Mouse (Mus musculus) kidney, embryonic 15.5 days (tissue): ENCODE measurements at regions not wholly inside any gene's neighbourhood (a gene's known extent, or its start where the extent isn't known, plus 50 kb on each side); places are given as distances from the start of the nearest gene placed in this dataset.
"Not testable (repeated sequence)": the region's sequence is repeated elsewhere in the genome, so short reads cannot be mapped to it uniquely, and the experiment has no call there.

Experiments used
- ATAC-seq: fragments of 200-750 bp; cut with Nextera tagmentation; replicated peaks from 2 replicates; pipeline ENCODE4 v1.8.0; 2017; ENCODE audit warnings: moderate TSS enrichment; ENCODE audit not compliant: low FRiP score
- H3K27ac ChIP-seq: fragments of 300-500 bp; sonication (generic); 2 replicates; pipeline ENCODE4 v1.5.1; 2015; ENCODE audit warnings: mild to moderate bottlenecking, inconsistent platforms
- H3K27me3 ChIP-seq: fragments of 300-500 bp; sonication (generic); 2 replicates; pipeline ENCODE4 v1.6.1; 2015; ENCODE audit warnings: inconsistent platforms
- H3K36me3 ChIP-seq: fragments of 300-500 bp; sonication (generic); 2 replicates; pipeline ENCODE4 v1.6.1; 2015; ENCODE audit warnings: inconsistent platforms
- H3K4me1 ChIP-seq: fragments of 300-500 bp; sonication (generic); 2 replicates; pipeline ENCODE4 v1.6.1; 2015; ENCODE audit warnings: inconsistent platforms
- H3K4me2 ChIP-seq: fragments of 300-500 bp; sonication (generic); 2 replicates; pipeline ENCODE4 v1.6.1; 2015; ENCODE audit warnings: moderate library complexity, mild to moderate bottlenecking, inconsistent platforms
- H3K4me3 ChIP-seq: fragments of 300-500 bp; sonication (generic); replicated peaks from 2 replicates; pipeline ENCODE4 v1.5.1; 2015; ENCODE audit warnings: mild to moderate bottlenecking, inconsistent platforms
- H3K9ac ChIP-seq: fragments of 300-500 bp; sonication (generic); 2 replicates; pipeline ENCODE4 v1.6.1; 2015; ENCODE audit warnings: mild to moderate bottlenecking, inconsistent platforms
- H3K9me3 ChIP-seq: fragments of 300-500 bp; sonication (generic); replicated peaks from 2 replicates; pipeline ENCODE4 v1.6.1; 2016; ENCODE audit warnings: inconsistent platforms
- WGBS: fragments of 180-500 bp; shearing (Covaris S2); methylation state at CpG from one replicate; pipeline ENCODE4 v1.1.7; 2015; ENCODE audit warnings: mixed read lengths; 5-methylcytosine and 5-hydroxymethylcytosine counted together

GRCm38 (mm10) chr17:55186361-55186760 lies 258.8 kb upstream of the St6gal2 start:
- Histone ChIP-seq H3K27me3 (no peaks in the 10 kb centered on the region), H3K4me3 (no peak overlapping the region), H3K9ac (no peak overlapping the region), H3K4me2 (no peak overlapping the region), H3K4me1 (no peaks in the 10 kb centered on the region), H3K9me3 (no peaks in the 10 kb centered on the region), H3K36me3 (no peaks in the 10 kb centered on the region), H3K27ac (no peak overlapping the region)
- 88% methylated on average over 3 of the region's 3 CpGs for WGBS
- no peak for ATAC-seq

- Histone ChIP-seq H3K36me3 (no peaks in the 10 kb centered on the region), H3K4me3 (no peak overlapping the region), H3K9ac (no peak overlapping the region), H3K9me3 (no peaks in the 10 kb centered on the region), H3K27ac (no peak overlapping the region), H3K4me1 (no peaks in the 10 kb centered on the region), H3K4me2 (no peak overlapping the region), H3K27me3 (no peaks in the 10 kb centered on the region)
- ATAC-seq, result no peak
- 86% methylated on average over 3 of the region's 3 CpGs for WGBS
Measured at GRCm38 (mm10) chr17:55186826-55187225, 258.4 kb upstream of the St6gal2 start.

- no peak overlapping the region for H3K4me3 ChIP-seq
- no peaks in the 10 kb centered on the region for H3K4me1 ChIP-seq
- ATAC-seq, result peak; percentile 78
- no peak overlapping the region for H3K9ac ChIP-seq
- H3K9me3 ChIP-seq, result no peaks in the 10 kb centered on the region
- no peaks in the 10 kb centered on the region for H3K27me3 ChIP-seq
- whole genome bisulfite sequencing, result 27% methylated on average over 1 of the region's 1 CpGs
- no peak overlapping the region for H3K4me2 ChIP-seq
- no peak overlapping the region for H3K27ac ChIP-seq
- no peaks in the 10 kb centered on the region for H3K36me3 ChIP-seq
Measured at GRCm38 (mm10) chr17:55206585-55206984, 238.6 kb upstream of the St6gal2 start.

- not testable (repeated sequence) for H3K36me3 ChIP-seq, H3K4me1 ChIP-seq, H3K27ac ChIP-seq, H3K9ac ChIP-seq, H3K9me3 ChIP-seq, H3K4me3 ChIP-seq, H3K27me3 ChIP-seq, H3K4me2 ChIP-seq, ATAC-seq
- 84% methylated on average over 8 of the region's 8 CpGs for WGBS
Measured at GRCm38 (mm10) chr17:55218176-55219099, 226.7 kb upstream of the St6gal2 start.

GRCm38 (mm10) chr17:55224058-55224457 lies 221.1 kb upstream of the St6gal2 start:
- Histone ChIP-seq H3K36me3 (no peaks in the 10 kb centered on the region), H3K4me2 (no peak overlapping the region), H3K9me3 (no peaks in the 10 kb centered on the region), H3K27me3 (no peaks in the 10 kb centered on the region), H3K27ac (no peak overlapping the region), H3K9ac (no peak overlapping the region), H3K4me1 (no peaks in the 10 kb centered on the region), H3K4me3 (no peak overlapping the region)
- WGBS, result 70% methylated on average over 3 of the region's 3 CpGs
- no peak for ATAC-seq

GRCm38 (mm10) chr17:55234262-55234661 lies 210.9 kb upstream of the St6gal2 start:
- H3K27ac ChIP-seq, result no peak overlapping the region

GRCm38 (mm10) chr17:55262638-55263037 lies 182.5 kb upstream of the St6gal2 start:
- Histone ChIP-seq H3K27me3 (no peaks in the 10 kb centered on the region), H3K9me3 (no peaks in the 10 kb centered on the region), H3K9ac (no peak overlapping the region), H3K4me3 (no peak overlapping the region), H3K4me1 (no peaks in the 10 kb centered on the region), H3K36me3 (no peaks in the 10 kb centered on the region), H3K4me2 (no peak overlapping the region), H3K27ac (no peak overlapping the region)
- no peak for ATAC-seq
- WGBS, result 94% methylated on average over 2 of the region's 2 CpGs

More at GRCm38 (mm10) chr17:55234262-55234661, 210.9 kb upstream of the St6gal2 start:
- Histone ChIP-seq H3K27me3 (no peaks in the 10 kb centered on the region), H3K4me3 (no peak overlapping the region), H3K9ac (no peak overlapping the region), H3K36me3 (no peaks in the 10 kb centered on the region), H3K4me1 (no peaks in the 10 kb centered on the region), H3K4me2 (no peak overlapping the region), H3K9me3 (no peaks in the 10 kb centered on the region)
- no peak for ATAC-seq
- WGBS, result 66% methylated on average over 4 of the region's 4 CpGs

- Histone ChIP-seq H3K27me3 (no peaks in the 10 kb centered on the region), H3K4me3 (no peak overlapping the region), H3K27ac (no peak overlapping the region), H3K4me1 (no peaks in the 10 kb centered on the region), H3K9ac (no peak overlapping the region), H3K4me2 (no peak overlapping the region), H3K9me3 (no peaks in the 10 kb centered on the region), H3K36me3 (no peaks in the 10 kb centered on the region)
- ATAC-seq, result no peak
- WGBS, result 55% methylated on average over 1 of the region's 1 CpGs
Measured at GRCm38 (mm10) chr17:55276541-55276940, 168.6 kb upstream of the St6gal2 start.

- Histone ChIP-seq H3K4me2 (no peak overlapping the region), H3K9ac (no peak overlapping the region), H3K27me3 (no peaks in the 10 kb centered on the region), H3K27ac (no peak overlapping the region), H3K4me1 (no peaks in the 10 kb centered on the region), H3K4me3 (no peak overlapping the region), H3K9me3 (no peaks in the 10 kb centered on the region), H3K36me3 (no peaks in the 10 kb centered on the region)
- no peak for ATAC-seq
Measured at GRCm38 (mm10) chr17:55281276-55281675, 163.9 kb upstream of the St6gal2 start.

- H3K36me3 ChIP-seq, result no peaks in the 10 kb centered on the region
- no peak overlapping the region for H3K27ac ChIP-seq
- no peak for ATAC-seq
- H3K9me3 ChIP-seq, result no peaks in the 10 kb centered on the region
- no peak overlapping the region for H3K9ac ChIP-seq
- no peak overlapping the region for H3K4me2 ChIP-seq
- H3K4me1 ChIP-seq, result no peaks in the 10 kb centered on the region
- H3K4me3 ChIP-seq, result no peak overlapping the region
- H3K27me3 ChIP-seq, result no peaks in the 10 kb centered on the region
- WGBS, result 79% methylated on average over 1 of the region's 1 CpGs
Measured at GRCm38 (mm10) chr17:55288589-55288988, 156.6 kb upstream of the St6gal2 start.

- Histone ChIP-seq H3K9me3 (no peaks in the 10 kb centered on the region), H3K4me1 (no peaks in the 10 kb centered on the region), H3K9ac (no peak overlapping the region), H3K36me3 (no peaks in the 10 kb centered on the region), H3K4me3 (no peak overlapping the region), H3K27me3 (no peaks in the 10 kb centered on the region), H3K27ac (no peak overlapping the region), H3K4me2 (no peak overlapping the region)
- ATAC-seq, result no peak
- WGBS, result 78% methylated on average over 2 of the region's 2 CpGs
Measured at GRCm38 (mm10) chr17:55292656-55293055, 152.5 kb upstream of the St6gal2 start.

- Histone ChIP-seq H3K9me3 (no peaks in the 10 kb centered on the region), H3K36me3 (no peaks in the 10 kb centered on the region), H3K4me3 (no peak overlapping the region), H3K9ac (no peak overlapping the region), H3K27ac (no peak overlapping the region), H3K4me1 (no peaks in the 10 kb centered on the region), H3K4me2 (no peak overlapping the region), H3K27me3 (no peaks in the 10 kb centered on the region)
- WGBS, result 80% methylated on average over 2 of the region's 2 CpGs
- no peak for ATAC-seq
Measured at GRCm38 (mm10) chr17:55296701-55297100, 148.5 kb upstream of the St6gal2 start.

- Histone ChIP-seq H3K4me1 (no peaks in the 10 kb centered on the region), H3K36me3 (no peaks in the 10 kb centered on the region), H3K4me3 (no peak overlapping the region), H3K4me2 (no peak overlapping the region), H3K27ac (no peak overlapping the region), H3K27me3 (no peaks in the 10 kb centered on the region), H3K9me3 (no peaks in the 10 kb centered on the region), H3K9ac (no peak overlapping the region)
- ATAC-seq, result no peak
- 78% methylated on average over 1 of the region's 1 CpGs for WGBS
Measured at GRCm38 (mm10) chr17:55298852-55299251, 146.3 kb upstream of the St6gal2 start.
